Mouse (Mus musculus) heart, postnatal 4 days (tissue): ENCODE results near the gene Gm45799. TPM values are rescaled to one million over a fixed set of nuclear protein-coding genes. Genes with fewer than 3 reads are reported as not detected.

Experiments used
- DNase-seq: peaks from one replicate; pipeline ENCODE4 v3.0.0; 2021
- total RNA-seq, 2 experiments: library from RNA; stranded (reverse); gene quantifications; 2 replicates each; pipeline ENCODE4 v1.2.3; 2021

Gm45799 gene
- 1 to 10 TPM; 1.6 to 1.9 TPM for total RNA-seq

DNA sequence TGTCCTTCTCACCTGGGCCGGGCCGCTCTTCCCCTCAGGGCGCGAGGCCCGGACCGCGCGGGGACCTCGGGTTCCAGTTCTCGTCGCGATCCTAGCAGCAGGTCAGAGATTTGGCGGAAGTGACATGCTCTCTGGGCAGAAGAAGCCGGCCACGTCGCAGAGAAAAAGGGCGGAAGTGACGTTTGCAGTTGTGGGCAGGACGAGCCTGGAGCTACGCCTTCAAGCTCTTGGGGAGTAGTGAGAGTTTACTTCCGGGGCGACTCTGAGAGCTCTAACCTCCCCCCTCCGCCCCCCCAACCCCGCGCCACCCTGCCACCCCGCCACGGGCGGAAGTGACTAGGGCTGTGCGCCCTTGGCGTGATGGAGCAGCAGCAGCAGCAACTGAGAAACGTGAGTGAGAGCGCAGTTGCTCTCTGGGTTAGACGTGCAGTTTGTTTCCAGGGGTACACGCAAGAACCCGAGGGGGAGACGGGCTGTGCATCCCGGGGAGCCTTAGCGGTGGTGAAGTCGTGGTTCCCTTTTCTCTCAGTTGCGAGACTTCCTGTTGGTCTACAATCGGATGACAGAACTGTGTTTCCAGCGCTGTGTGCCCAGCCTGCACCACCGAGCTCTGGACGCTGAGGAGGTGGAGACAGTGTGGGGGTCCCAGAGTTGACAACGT lies at the start of gene Gm45799, which contains the start of gene Arfip2:
TSS of gene Gm45799 (plus strand) at position 320 of the 661 bp plus-strand sequence.
TSS of gene Arfip2 (minus strand) at position 184 of the 661 bp plus-strand sequence.
- DNase-seq = peak; percentile 97

DNA sequence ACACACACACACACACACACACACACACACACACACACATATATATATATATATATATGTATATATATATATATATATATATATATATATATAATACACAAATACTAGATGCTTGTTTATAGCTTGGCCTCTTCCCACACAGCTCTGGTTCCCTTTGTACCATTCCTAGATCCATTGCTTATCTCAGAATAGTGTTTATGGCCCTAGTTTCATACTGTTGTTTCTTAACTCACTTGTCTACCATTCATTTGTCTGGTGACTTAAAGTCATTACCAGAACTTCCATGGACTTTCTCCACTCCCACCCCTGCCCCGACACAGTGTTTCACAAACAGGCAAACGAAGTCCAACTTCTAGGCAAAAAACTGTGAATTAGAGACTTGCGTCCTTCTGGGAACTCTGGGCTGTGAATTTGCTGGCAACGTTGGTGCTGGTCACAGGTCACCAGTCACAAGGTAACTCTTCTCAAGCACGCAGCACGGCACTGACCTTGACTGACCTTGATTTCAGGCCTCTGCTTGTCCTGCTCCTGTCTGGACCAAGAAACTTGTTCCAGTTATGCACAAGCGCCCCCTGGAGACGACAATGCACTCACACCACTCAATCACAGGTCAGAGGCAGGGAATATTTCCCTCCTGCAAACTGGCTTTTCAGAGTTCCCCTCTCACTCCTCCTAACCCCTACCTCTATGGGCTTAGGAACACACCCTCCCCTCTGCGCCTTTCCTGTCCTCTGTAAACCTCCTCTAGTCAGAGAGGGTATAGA lies 37.3 kb upstream of the Gm45799 start:
- DNase-seq = peak; percentile 82

DNA sequence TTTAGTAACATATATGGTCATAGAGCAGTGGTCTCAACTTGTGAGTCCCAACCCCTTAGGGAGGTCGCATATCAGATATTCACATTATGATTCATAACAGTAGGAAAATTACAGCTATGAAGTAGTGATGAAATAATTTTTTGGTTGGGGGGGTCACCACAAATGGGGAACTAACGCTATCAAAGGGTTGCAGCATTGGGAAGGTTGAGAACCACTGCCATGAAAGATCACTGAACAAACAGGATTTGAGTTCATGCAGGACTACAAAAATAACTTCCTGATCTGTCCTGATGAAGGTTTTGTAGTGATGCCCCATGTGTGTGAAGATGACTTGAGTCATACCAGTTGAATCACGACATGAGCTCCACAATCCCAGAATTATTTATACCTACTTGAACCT lies 31.9 kb upstream of the Gm45799 start:
- no peak for DNase-seq

DNA sequence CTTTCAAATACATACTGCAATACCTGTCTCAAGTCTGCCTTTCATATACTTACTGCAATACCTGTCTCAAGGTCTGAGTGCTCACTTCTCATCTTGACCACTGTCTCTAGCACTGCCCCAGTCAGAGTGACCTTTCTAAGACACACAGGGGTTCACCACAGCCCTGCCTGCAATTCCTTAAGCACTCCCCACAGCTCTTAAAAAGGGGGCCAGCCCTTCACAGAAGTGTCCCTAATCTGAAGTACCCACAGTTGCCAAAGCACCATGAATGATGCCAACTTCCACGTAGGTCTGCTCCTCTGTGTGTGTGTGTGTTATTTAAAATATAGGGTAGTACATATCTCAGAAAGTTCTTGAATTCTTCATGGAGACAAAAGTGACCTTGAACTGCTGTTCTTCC lies 28.6 kb upstream of the Gm45799 start:
- DNase-seq = no peak

DNA sequence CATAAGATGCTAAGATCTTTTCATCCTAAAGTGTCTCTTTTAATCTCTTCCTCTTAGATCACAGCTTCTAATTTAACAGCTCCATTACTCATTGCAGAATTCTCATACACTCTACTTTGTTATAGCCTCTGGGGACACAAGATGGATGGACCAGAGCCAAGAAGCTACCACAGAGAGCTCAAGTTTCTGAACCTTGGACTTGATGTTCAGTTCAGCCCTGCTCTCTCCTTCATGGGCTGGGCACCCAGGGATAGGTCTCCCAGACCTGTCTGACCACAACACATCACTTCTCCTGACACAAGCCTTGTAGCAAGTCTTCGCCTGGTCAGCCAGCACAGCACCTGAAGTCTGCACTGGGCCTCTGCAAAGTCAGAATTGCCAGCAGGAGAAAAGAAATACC lies 26.0 kb upstream of the Gm45799 start:
- no peak for DNase-seq

DNA sequence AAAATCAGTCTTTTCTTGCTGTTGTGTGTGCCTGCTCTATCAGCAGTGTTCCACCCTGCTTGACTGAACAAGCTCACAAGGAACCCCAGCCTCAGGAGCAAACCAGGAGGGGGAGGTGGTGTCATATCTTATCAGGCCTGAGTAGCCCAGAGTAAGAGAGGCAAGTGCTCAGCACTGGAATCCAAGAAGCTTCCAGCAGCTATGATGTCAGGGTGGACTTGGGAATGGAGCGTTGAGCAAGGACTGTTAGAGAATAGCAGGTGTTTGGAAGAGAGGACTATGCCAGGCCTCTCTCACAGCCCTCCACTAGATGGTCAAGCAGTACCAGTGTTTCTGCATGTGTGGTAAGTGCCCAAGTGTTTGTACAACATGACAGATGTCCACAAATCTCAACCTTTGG lies 24.6 kb upstream of the Gm45799 start:
- no peak for DNase-seq

DNA sequence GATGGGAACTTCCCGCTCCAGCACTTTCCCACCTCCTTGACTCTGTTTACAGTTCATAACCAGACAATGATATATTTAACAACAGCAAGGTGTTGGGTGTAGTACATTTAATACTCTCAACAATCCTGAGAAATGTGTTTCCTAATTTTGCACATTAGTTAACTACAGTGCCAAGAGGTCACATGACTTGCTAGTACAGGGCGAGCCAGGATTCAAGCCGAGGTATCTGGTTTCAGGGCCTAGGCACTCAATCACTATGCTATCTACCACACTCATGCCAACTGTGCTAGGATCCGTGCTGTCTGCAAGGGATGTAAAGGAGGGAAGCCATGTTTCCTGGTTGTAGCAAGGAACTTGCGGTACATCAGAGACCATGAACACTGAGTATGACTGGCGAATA lies 23.8 kb upstream of the Gm45799 start:
- no peak for DNase-seq

DNA sequence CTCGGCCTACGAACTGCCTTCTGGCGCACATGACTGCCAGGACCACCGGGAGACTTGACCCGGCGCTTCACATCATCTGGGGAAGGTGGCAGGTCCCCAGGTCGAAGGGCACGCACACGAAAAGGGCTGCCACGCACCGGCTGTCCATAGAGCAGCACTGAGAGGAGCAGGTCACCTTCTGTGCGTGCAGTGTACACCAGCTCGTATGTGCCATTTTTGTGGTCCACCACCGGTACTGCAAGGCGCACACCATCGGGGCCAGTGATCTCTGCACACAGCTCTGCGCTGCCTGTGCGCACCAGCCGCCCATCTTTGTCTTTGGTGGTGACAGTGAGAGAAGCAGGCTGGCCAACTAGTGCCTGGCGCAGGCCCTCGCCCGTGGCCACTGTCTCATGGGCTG lies 22.5 kb upstream of the Gm45799 start:
- no peak for DNase-seq

DNA sequence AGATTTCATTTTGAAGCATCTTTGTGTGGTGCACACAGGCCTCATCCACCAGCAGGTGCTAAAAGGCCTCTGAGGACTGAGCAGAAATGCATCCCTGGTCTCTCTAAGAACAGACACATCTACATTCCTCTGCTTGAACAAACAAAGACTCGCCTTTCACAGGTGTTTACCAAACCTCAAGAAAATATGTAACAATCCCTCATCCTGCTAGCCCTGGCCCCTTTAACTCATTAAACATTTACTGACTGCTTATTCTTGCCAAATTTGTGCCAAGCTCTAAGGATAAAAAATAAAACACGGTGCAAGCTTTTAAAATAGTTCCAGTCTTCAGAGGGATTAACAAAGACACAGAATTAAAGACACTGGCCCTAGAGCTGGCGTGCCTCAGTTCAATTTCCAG lies 20.7 kb upstream of the Gm45799 start:
- no peak for DNase-seq

DNA sequence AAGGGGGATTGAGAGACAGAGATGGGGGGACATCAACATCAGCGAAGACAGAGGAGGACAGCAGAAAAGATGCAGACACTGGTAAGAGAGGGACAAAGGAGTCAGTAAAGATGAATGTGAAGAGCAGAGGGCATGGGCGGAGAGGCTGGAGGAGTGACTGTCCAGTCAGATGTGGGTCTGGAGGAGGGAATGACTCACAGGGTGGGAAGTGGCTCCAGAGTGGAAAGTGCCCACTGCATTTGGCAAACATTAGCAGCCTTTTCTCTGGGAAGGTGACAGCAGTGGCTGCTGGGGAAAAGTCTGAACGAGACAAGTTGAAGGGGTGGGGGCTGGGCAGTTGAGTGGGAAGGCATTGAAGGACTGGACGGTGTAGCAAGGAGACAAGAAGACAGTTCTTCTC lies 19.3 kb upstream of the Gm45799 start:
- DNase-seq = no peak

DNA sequence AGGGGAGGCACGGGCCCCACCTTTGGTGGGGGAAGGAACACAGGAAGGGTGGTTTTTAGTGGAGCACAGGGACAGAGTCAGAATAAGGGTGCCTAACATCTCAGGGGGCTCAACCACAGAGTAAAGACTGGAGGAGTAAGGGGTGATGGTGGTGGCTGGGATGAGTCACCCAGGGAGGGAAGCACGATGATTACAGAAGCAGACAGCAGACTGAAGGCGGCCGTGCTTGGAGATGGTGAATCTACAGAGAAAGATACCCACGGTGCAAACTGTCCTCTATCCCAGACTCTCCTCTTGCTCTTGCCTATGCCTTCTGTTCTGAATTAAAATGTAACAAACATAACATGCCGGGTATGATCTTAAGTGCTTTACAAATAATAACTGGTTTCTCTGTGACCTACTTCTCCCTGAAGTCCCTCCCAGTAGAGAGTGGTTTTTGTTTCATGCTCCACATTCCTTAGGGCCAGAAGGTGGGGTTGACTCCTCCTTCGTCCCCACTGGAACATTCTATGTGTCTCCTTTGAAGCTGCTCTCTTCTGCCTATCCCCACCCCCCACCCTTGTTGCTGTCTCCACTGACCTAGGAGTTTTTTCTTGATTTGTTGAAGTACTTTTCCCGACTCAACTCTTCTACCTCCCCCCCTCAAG lies 18.6 kb upstream of the Gm45799 start:
- no peak for DNase-seq

DNA sequence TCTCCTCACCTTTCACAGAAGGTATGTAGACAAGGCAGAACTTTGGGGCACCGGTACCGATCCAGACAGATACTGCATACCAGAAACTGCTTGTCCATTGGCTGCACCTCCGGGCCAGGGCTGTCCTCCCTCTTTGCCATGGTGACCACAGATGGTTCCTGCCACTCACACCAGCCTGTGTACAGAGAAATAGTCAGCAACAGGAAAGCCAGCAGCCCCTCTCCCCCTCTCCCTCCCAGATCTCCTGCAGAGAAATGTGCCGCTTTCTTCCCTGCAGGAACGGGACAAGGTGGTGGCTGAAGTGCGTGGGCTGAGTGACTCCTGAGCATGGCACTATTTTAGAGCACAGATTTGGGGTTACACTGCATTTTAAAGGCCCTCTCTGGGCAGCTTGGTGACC lies 15.0 kb upstream of the Gm45799 start:
- DNase-seq = no peak

DNA sequence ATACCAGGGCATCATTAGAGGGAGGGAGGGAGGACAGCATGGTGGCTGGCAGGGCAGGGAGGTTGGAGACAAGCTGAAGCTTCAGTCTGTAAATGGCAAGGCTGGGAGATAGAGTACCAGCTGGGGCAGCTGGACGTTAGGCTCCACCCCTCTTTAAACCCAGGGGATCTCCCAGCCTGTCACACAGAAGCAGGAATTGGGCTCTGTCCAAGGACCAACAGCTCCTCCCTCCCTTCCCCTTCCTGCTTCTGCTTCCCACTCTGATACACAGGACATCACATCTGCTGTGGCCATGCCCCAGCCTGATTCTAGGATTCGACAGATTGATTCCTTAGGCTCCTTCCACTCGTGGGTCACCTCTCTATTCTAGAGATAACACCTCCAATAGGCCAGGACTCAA lies 11.7 kb upstream of the Gm45799 start:
- DNase-seq = peak; percentile 83

DNA sequence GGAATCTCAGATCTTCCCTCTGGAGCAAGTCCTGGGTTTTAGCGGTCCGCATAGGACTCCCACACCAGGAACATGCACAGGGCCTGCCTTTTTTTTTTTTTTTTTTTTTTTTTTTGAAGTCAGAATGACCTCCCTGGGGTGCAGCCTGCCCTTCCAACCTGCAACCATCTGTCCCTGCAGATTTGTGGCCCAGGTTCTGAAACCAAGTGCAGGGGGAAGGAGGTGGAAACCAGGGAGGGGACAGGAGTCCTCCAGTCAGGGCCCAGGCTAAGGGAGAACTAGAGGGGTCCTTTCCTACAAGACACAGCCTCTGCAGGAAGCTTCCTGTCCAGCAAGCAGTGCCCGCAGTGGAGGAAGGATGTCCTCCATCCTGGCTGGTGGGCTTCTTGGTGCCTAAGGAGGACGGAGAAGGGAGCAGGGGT lies 7.8 kb upstream of the Gm45799 start:
- DNase-seq = no peak

DNA sequence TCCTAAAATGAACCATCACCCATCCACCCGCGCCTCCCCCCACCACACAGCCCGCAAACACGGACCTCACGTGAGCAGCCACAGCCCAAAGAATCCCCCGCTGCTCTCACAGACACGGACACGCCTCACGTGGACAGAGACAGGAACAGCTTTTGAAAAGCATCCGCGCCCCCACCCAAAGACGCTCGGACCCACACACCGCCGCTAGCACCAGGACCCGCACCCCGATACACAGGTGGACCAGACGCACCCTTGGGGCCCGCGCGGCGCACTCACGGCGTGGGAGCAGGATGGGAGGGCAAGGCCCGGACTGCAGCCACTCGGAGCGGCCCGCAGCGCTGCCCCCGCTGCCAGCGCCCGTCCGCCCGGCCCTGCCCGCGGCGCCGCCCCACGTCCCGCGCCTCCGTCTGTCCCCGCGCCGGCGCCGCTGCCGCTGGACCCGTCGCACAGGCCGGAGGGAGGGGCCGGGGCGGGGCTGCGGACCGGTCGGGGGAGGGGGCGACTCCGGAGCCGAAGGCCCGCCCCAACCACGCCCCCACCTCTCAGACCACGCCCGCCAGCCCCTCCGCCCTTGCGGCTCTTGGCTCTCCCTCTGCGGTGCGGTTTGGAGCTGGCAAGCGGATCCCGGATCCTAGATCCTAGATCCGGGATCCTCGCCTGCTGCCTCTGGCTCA lies 7.1 kb upstream of the Gm45799 start, which contains the start of gene Trim3:
TSS of gene Trim3 (minus strand) at position 445 of the 674 bp plus-strand sequence.
- DNase-seq = peak; percentile 95

DNA sequence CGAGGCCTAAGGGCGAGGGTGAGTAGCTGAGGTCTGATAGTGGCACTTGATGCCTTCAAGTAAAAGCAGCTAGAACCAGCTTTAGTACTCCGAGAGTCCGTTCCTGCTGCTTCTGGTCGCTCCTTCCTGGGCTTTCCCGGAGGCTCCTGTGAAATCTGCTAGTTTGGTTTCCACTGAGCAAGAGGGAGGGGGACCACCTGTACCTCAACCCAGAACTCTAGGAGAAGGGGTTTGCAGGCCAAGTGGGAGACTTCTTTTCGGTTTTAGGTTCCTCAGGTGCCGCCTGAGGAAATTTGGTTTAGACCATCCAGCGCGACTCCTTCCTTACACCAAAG lies 6.6 kb upstream of the Gm45799 start:
- no peak for DNase-seq

DNA sequence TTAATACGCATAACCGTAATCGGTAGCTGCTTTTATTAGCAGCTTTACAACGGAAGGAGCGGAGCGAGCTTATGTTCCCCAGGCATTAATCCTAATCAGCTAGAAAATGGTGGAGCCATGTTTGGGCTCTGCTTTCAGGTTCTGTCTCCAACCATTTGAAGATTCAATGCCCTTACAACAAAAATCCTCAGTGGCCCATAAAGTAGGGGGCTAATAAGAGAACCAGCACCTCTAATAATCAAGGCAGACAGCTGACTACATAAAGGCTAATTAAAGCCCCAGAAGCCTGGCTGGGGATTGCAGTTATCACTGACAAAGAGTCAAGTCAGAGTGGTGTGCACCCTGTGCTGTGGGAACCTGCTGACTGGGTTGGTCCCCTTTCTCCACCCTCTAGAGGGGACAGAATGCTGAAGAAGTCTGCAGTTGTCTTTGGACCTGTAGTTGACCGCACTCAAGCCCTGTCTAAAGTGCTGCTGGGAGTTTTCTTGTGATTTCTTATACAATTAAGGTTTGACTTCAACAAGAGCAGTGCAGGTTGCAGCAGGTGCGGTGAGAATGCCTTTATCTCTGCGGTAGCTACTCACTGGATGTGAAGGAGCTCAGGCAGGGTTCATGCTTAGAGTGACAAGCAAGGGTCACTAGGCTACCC lies 6.0 kb upstream of the Gm45799 start:
- no peak for DNase-seq

DNA sequence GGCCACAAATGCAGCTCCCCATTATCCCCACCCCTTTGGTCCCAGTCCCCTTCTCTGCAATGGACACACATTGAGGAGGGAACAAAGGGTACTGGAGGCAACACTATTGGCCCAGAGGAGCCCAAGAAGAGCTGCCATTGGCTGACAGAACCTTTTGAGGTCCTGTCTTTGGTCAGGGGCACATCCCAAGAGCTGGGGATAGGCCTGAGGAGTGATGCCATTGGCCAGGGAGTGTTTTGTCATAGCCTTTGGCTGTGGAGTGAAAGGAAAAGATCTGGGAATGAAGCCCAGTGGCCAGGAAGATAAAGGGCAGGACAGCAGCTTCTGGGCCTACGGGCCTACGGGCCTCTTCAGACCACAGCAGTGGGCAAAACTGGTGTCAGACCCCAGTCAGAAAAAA lies 4.6 kb upstream of the Gm45799 start:
- no peak for DNase-seq

DNA sequence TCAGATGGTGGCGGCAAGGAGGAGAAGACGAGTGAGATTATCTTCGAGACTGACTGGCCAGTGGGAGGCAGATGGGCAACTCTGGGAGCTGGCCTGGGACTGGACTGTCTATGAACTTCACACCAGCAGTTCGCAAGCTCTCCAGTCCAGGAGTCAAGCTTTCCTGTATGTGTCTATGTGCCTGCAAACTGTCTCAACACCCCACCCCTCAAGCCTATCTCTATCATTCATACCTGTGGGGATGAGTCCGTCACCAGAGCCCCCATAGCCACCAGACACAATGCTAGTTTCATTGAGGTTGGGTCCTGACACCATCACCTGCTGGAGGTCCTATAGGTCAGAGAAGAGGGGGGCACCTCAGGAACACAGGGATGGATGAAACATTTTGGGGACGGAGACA lies 1.6 kb upstream of the Gm45799 start:
- no peak for DNase-seq

DNA sequence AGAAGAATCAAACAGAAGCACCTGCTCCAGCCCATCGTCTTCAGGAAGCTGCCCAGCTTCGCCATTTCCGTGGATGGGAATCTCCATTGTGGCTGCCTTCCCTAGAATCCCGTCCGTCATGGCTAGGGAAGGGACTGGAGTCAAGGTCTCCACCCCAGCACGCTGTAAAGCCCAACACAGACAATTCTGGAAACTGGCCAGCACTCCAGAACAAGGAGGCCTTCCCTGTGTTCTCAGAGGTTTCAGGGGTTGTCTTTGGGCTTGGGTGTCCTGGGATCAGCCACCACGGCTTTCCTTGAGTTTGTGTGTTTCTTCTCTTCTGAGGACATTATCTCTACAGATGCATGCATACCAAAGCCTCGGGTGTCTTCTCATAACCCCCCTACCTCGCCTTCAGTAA lies 1.0 kb upstream of the Gm45799 start:
- peak; percentile 62 for DNase-seq

DNA sequence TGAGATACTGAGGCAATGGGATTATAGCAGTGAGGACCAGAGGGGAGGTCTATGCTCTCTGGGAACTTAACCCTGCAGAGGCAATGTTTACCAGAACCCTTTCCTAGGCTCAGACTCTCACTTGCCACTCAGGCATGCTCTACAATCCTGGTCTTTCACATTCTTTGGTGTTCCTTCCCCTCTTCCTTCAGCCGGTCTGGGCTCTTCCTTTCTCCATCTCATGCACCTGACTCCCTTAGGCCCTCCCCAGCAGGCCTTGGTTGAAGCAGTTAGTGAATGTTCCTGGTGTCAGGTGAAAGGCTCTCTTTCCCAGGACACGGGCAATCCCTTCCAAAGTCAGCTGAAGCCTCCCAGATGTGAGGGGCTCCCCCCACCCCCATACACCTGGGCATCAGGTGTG lies 596 bp upstream of the Gm45799 start, which contains the start of gene Timm10b:
TSS of gene Timm10b (plus strand) at position 301 of the 400 bp plus-strand sequence.
- no peak for DNase-seq

DNA sequence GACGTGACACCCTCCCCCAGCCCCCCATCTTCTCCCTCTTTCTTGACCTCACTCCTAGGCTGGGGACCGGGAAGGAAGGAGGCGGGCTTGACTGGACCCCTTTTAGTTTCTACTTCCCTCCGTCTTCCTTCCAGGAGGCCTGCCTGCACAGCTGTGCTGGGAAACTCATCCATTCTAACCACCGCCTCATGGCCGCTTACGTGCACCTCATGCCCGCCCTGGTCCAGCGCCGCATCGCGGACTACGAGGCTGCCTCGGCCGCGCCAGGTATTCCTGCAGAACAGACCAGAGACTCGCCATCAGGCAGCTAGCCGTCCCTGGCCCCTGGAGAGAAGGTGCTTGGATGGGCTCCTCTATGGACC lies 523 bp downstream of the Gm45799 start:
- peak; percentile 40 for DNase-seq

DNA sequence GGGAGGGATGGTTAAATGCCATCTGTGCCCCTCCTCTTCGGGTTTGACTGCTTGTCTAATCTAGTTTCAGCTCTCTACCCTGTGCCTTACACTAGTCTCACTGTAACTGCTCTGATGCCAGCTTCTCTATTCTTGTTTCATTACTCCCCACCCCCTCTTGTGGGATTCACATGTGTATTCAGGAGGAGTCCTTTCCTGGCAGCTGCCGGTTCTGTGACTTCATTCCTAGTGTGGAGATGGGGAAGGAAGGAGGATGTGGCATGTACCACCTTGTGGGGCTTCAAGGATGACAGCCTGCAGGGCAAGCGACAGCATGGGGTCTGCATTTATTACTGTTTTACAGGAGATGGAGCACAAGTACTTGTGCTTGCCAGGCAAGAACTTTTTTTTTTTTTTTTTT lies 1.6 kb downstream of the Gm45799 start:
- DNase-seq = no peak
